Mouse (Mus musculus): ENCODE data around the gene Olfr1113. TPM values are rescaled to one million over a fixed set of nuclear protein-coding genes. Genes with fewer than 3 reads are reported as not detected.
"Not testable (repeated sequence)": the region's sequence is repeated elsewhere in the genome, so short reads cannot be mapped to it uniquely, and the experiment has no call there.

Olfr1113 gene
- polyA plus RNA-seq (2015; fragmentation: Nextera tagmentation; extraction: Ambion mirVana) = not detected in 2 replicates

DNA sequence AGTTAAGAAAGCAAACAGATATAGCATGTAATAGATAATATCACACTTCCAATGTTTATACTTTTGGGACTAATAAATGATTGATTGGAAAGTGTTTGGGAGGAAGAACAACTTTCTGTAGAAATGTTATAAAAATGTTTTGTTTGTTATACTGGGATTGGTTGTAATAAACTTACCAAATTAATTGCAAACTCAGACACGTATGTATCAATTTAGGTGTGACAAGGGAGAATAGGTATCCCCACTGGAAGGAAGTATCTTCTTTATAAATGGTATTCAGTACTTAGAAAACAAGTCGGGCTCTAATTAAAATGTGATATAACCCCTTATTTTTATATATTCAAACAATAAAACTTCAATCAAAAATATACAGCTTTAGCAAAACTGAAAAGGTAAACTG lies at the start of gene Olfr1113:
TSS of gene Olfr1113 (plus strand) at position 301 of the 400 bp plus-strand sequence.
- WGBS (ENCODE audit: insufficient replicate concordance) = 61% methylated on average over 2 of the region's 2 CpGs

DNA sequence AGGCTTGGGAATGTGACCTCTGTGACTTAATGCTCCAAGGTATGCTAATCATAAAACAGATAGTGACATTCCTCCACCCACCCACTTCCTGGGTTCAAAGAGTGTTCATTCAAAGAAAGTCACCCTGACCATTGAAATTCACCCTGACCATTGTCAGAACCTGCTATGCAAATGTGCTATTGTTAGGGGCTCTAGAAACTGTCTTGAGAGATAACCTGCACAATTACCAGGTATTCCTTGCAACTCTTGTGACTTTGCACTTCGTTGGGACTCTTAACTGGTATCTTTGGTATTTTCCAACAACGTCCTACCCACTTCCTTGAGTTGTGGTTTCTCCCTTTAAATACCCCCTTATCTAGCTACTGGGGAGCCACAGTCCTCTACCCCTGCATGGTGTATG lies 41.0 kb upstream of the Olfr1113 start:
- not testable (repeated sequence) for H3K4me3 ChIP-seq (replicated peaks); H3K36me3 ChIP-seq; H3K4me1 ChIP-seq (replicated peaks); H3K27me3 ChIP-seq; H3K9me3 ChIP-seq (replicated peaks); H3K9ac ChIP-seq; H3K4me2 ChIP-seq; ATAC-seq (ENCODE audit: low read depth); DNase-seq; H3K27ac ChIP-seq
- 29% methylated on average over 2 of the region's 2 CpGs for WGBS (ENCODE audit: insufficient replicate concordance)

More for the DNA sequence above, at the start of gene Olfr1113:
- no peaks in the 10 kb centered on the region for H3K27me3 ChIP-seq
- no peak within 1 kb of the TSS for H3K4me2 ChIP-seq
- no peaks in the 10 kb centered on the region for H3K36me3 ChIP-seq
- H3K4me1 ChIP-seq (replicated peaks) = no peaks in the 10 kb centered on the region
- DNase-seq (no peak), ATAC-seq (ENCODE audit: low read depth) (no peak)
- no peak within 1 kb of the TSS for H3K4me3 ChIP-seq (replicated peaks)
- no peak within 1 kb of the TSS for H3K27ac ChIP-seq
- no peaks in the 10 kb centered on the region for H3K9me3 ChIP-seq (replicated peaks)
- H3K9ac ChIP-seq = no peak within 1 kb of the TSS

DNA sequence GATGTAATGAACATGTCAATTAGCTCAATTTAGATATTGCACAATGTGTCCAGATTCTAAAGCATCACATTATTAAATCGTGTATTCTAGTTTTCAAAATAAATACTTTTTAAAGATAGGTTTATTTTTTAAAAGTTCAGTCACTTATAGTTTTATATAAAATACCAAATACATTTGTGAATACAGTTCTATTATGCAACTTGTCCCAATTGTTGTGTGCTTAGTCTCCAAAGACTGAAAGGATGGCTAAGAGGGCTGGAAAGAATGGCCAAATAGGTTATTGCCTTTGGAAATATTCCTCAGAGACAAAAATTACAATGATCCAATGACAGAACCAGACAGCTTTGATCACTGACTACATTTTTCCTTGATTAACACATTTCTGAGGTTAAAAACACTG lies 21.3 kb upstream of the Olfr1113 start, which contains the start of gene Olfr1112:
TSS of gene Olfr1112 (plus strand) at position 301 of the 400 bp plus-strand sequence.
- no peaks in the 10 kb centered on the region for H3K27me3 ChIP-seq
- DNase-seq (no peak), ATAC-seq (ENCODE audit: low read depth) (no peak)
- no peaks in the 10 kb centered on the region for H3K4me1 ChIP-seq (replicated peaks)
- H3K9me3 ChIP-seq (replicated peaks) = no peaks in the 10 kb centered on the region
- no peak within 1 kb of the TSS for H3K9ac ChIP-seq
- WGBS (ENCODE audit: insufficient replicate concordance) = 67% methylated on average over 1 of the region's 1 CpGs
- H3K27ac ChIP-seq = no peak within 1 kb of the TSS
- H3K4me2 ChIP-seq = no peak within 1 kb of the TSS
- no peak within 1 kb of the TSS for H3K4me3 ChIP-seq (replicated peaks)
- H3K36me3 ChIP-seq = no peaks in the 10 kb centered on the region

DNA sequence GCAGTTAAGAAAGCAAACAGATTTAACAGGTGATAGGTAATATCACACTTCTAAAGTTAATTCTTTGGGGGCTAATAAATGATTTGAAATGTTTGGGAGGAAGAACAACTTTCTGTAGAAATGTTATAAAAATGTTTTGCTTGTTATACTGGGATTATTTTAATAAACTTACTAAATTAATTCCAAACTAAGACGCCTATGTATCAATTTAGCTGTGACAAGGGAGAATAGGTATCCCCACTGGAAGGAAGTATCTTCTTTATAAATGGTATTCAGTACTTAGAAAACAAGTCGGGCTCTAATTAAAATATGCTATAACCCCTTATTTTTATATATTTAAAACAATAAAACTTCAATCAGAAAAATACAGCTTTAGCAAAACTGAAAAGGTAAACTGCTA lies 38.9 kb downstream of the Olfr1113 start, which contains the start of gene Olfr1115:
TSS of gene Olfr1115 (plus strand) at position 301 of the 400 bp plus-strand sequence.
- Histone ChIP-seq H3K27me3 (no peaks in the 10 kb centered on the region), H3K4me1 (replicated peaks) (no peaks in the 10 kb centered on the region), H3K4me2 (no peak within 1 kb of the TSS), H3K9ac (no peak within 1 kb of the TSS), H3K4me3 (replicated peaks) (no peak within 1 kb of the TSS), H3K27ac (no peak within 1 kb of the TSS), H3K36me3 (no peaks in the 10 kb centered on the region), H3K9me3 (replicated peaks) (no peaks in the 10 kb centered on the region)
- ATAC-seq (ENCODE audit: low read depth) (no peak), DNase-seq (no peak)
- 51% methylated on average over 2 of the region's 2 CpGs for WGBS (ENCODE audit: insufficient replicate concordance)

Small RNA genes within 50 kb of the gene (microRNA-seq; reads per million reads assigned to microRNA genes)
- gene Gm27438 = not detected

Other genes with a start within 250 kb of the Olfr1113 start
- gene Olfr1099, start 248.3 kb upstream of the Olfr1113 start, polyA plus RNA-seq (2015; fragmentation: Nextera tagmentation; extraction: Ambion mirVana) = not detected in 2 replicates
- not detected in 2 replicates for gene Olfr1100, start 229.0 kb upstream of the Olfr1113 start, polyA plus RNA-seq (2015; fragmentation: Nextera tagmentation; extraction: Ambion mirVana)
- gene Olfr1101, start 217.7 kb upstream of the Olfr1113 start, polyA plus RNA-seq (2015; fragmentation: Nextera tagmentation; extraction: Ambion mirVana) = not detected in 2 replicates
- gene Olfr1102, start 210.6 kb upstream of the Olfr1113 start, polyA plus RNA-seq (2015; fragmentation: Nextera tagmentation; extraction: Ambion mirVana) = not detected in 2 replicates
- not detected in 2 replicates for gene Olfr1104, start 181.9 kb upstream of the Olfr1113 start, polyA plus RNA-seq (2015; fragmentation: Nextera tagmentation; extraction: Ambion mirVana)
- not detected in 2 replicates for gene Olfr1105, start 172.4 kb upstream of the Olfr1113 start, polyA plus RNA-seq (2015; fragmentation: Nextera tagmentation; extraction: Ambion mirVana)
- gene Olfr1106, start 156.7 kb upstream of the Olfr1113 start, polyA plus RNA-seq (2015; fragmentation: Nextera tagmentation; extraction: Ambion mirVana) = not detected in 2 replicates
- gene Olfr1107, start 133.2 kb upstream of the Olfr1113 start, polyA plus RNA-seq (2015; fragmentation: Nextera tagmentation; extraction: Ambion mirVana) = not detected in 2 replicates
- gene Olfr1109, start 113.0 kb upstream of the Olfr1113 start, polyA plus RNA-seq (2015; fragmentation: Nextera tagmentation; extraction: Ambion mirVana) = not detected in 2 replicates
- not detected in 2 replicates for gene Olfr259, start 94.4 kb upstream of the Olfr1113 start, polyA plus RNA-seq (2015; fragmentation: Nextera tagmentation; extraction: Ambion mirVana)
- gene Olfr1110, start 68.7 kb upstream of the Olfr1113 start, polyA plus RNA-seq (2015; fragmentation: Nextera tagmentation; extraction: Ambion mirVana) = not detected in 2 replicates
- gene Olfr1111, start 56.3 kb upstream of the Olfr1113 start, polyA plus RNA-seq (2015; fragmentation: Nextera tagmentation; extraction: Ambion mirVana) = not detected in 2 replicates
- not detected in 2 replicates for gene Olfr1112, start 21.2 kb upstream of the Olfr1113 start, polyA plus RNA-seq (2015; fragmentation: Nextera tagmentation; extraction: Ambion mirVana)
- not detected in 2 replicates for gene Olfr1115, start 39.0 kb downstream of the Olfr1113 start, polyA plus RNA-seq (2015; fragmentation: Nextera tagmentation; extraction: Ambion mirVana)
- not detected in 2 replicates for gene Olfr1116, start 58.6 kb downstream of the Olfr1113 start, polyA plus RNA-seq (2015; fragmentation: Nextera tagmentation; extraction: Ambion mirVana)
- gene Olfr1118, start 98.6 kb downstream of the Olfr1113 start, polyA plus RNA-seq (2015; fragmentation: Nextera tagmentation; extraction: Ambion mirVana) = not detected in 2 replicates
- gene Olfr1120, start 145.8 kb downstream of the Olfr1113 start, polyA plus RNA-seq (2015; fragmentation: Nextera tagmentation; extraction: Ambion mirVana) = not detected in 2 replicates
- gene Olfr1121, start 160.9 kb downstream of the Olfr1113 start, polyA plus RNA-seq (2015; fragmentation: Nextera tagmentation; extraction: Ambion mirVana) = not detected in 2 replicates
- not detected in 2 replicates for gene Olfr1122, start 176.9 kb downstream of the Olfr1113 start, polyA plus RNA-seq (2015; fragmentation: Nextera tagmentation; extraction: Ambion mirVana)
- not detected in 2 replicates for gene Olfr1123, start 207.7 kb downstream of the Olfr1113 start, polyA plus RNA-seq (2015; fragmentation: Nextera tagmentation; extraction: Ambion mirVana)
- gene Olfr1124, start 221.3 kb downstream of the Olfr1113 start, polyA plus RNA-seq (2015; fragmentation: Nextera tagmentation; extraction: Ambion mirVana) = 0.06 TPM in 1 of 2 replicates, not detected in the other
- not detected in 2 replicates for gene Olfr1126, start 245.0 kb downstream of the Olfr1113 start, polyA plus RNA-seq (2015; fragmentation: Nextera tagmentation; extraction: Ambion mirVana)

Data from liver, embryonic 13.5 days (tissue).